Mouse (Mus musculus) erythroid progenitor cell, adult 5-6 weeks (primary cell): ENCODE results near the gene Bicd2. TPM values are rescaled to one million over a fixed set of nuclear protein-coding genes. Genes with fewer than 3 reads are reported as not detected.
A peak's percentile ranks its signal among the peaks of the same experiment; 100 is the strongest.

Experiments used
- ATAC-seq: replicated peaks from 2 replicates; pipeline ENCODE4 v1.8.0; 2016; ENCODE audit warnings: moderate number of reproducible peaks, mild to moderate bottlenecking, moderate TSS enrichment, inconsistent platforms; ENCODE audit not compliant: poor library complexity, low FRiP score, severe bottlenecking
- total RNA-seq, 2 experiments: library from RNA; stranded (forward) in 1 of 2; stranded (reverse) in 1 of 2; fragments of 150-400 nt in 1 of 2; fragments of 186-747, 209-891 nt in 1 of 2; gene quantifications; 2 replicates each; pipeline versions ENCODE4 v1.2.3 to v1.2.4; 2015 to 2017; ENCODE audit warnings: low replicate concordance in 2 of 2

Gene Bicd2
- total RNA-seq, 2 experiments from 2014 or later, result 19.7 to 28.8 TPM

GRCm38 (mm10) chr13:49391374-49391773 is 50.0 kb downstream of the Bicd2 start:
- no peak for ATAC-seq

GRCm38 (mm10) chr13:49393579-49393978 is 52.2 kb downstream of the Bicd2 start:
- ATAC-seq, result no peak

- ATAC-seq, result no peak
Measured at GRCm38 (mm10) chr13:49394886-49395447, 53.6 kb downstream of the Bicd2 start.

GRCm38 (mm10) chr13:49396798-49397197 is 55.4 kb downstream of the Bicd2 start:
- ATAC-seq, result no peak

- no peak for ATAC-seq
Measured at GRCm38 (mm10) chr13:49398191-49398590, 56.8 kb downstream of the Bicd2 start.

- ATAC-seq, result no peak
Measured at GRCm38 (mm10) chr13:49400139-49400538, 58.8 kb downstream of the Bicd2 start.

- ATAC-seq, result no peak
Measured at GRCm38 (mm10) chr13:49402628-49403027, 61.2 kb downstream of the Bicd2 start.

GRCm38 (mm10) chr13:49407795-49408194 is 66.4 kb downstream of the Bicd2 start:
- no peak for ATAC-seq

GRCm38 (mm10) chr13:49420754-49421605 is 79.6 kb downstream of the Bicd2 start, which contains the start of gene Ippk:
Ippk (plus strand) TSS chr13:49421249.
- ATAC-seq, result peak; percentile 98

- peak; percentile 20 for ATAC-seq
Measured at GRCm38 (mm10) chr13:49421606-49421917, 80.2 kb downstream of the Bicd2 start.

GRCm38 (mm10) chr13:49421959-49422358 is 80.6 kb downstream of the Bicd2 start:
- ATAC-seq, result no peak

- no peak for ATAC-seq
Measured at GRCm38 (mm10) chr13:49426736-49427135, 85.4 kb downstream of the Bicd2 start.

GRCm38 (mm10) chr13:49428042-49428675 is 86.8 kb downstream of the Bicd2 start:
- ATAC-seq, result no peak

GRCm38 (mm10) chr13:49430529-49430928 is 89.1 kb downstream of the Bicd2 start:
- ATAC-seq, result no peak

GRCm38 (mm10) chr13:49433268-49434029 is 92.1 kb downstream of the Bicd2 start:
- ATAC-seq, result no peak

- ATAC-seq, result no peak
Measured at GRCm38 (mm10) chr13:49435745-49436144, 94.4 kb downstream of the Bicd2 start.

- ATAC-seq, result no peak
Measured at GRCm38 (mm10) chr13:49436170-49436569, 94.8 kb downstream of the Bicd2 start.
